Mouse (Mus musculus) large intestine, adult 2 months (tissue): ENCODE measurements around the gene Pmm1. TPM values are rescaled to one million over a fixed set of nuclear protein-coding genes. Genes with fewer than 3 reads are reported as not detected.
"Not testable (repeated sequence)": the region's sequence is repeated elsewhere in the genome, so short reads cannot be mapped to it uniquely, and the experiment has no call there.

Experiments
- DNase-seq: peaks from one replicate; pipeline ENCODE4 v3.0.0-alpha.2; 2012; ENCODE audit warnings: low read depth, low spot score
- WGBS: fragments of 180-500 bp; shearing (Covaris S2); methylation state at CpG from one replicate; pipeline ENCODE4 v1.1.7; 2018; 5-methylcytosine and 5-hydroxymethylcytosine counted together
- polyA plus RNA-seq: library from polyadenylated mRNA; depleted of rRNA; stranded (reverse); fragments of >200 nt; gene quantifications from 2 replicates; pipeline ENCODE4 v1.2.3, GENCODE M21; 2012; rRNA removed

The Pmm1 gene
- 14.3 and 16.1 TPM in 2 replicates for polyA plus RNA-seq

DNA sequence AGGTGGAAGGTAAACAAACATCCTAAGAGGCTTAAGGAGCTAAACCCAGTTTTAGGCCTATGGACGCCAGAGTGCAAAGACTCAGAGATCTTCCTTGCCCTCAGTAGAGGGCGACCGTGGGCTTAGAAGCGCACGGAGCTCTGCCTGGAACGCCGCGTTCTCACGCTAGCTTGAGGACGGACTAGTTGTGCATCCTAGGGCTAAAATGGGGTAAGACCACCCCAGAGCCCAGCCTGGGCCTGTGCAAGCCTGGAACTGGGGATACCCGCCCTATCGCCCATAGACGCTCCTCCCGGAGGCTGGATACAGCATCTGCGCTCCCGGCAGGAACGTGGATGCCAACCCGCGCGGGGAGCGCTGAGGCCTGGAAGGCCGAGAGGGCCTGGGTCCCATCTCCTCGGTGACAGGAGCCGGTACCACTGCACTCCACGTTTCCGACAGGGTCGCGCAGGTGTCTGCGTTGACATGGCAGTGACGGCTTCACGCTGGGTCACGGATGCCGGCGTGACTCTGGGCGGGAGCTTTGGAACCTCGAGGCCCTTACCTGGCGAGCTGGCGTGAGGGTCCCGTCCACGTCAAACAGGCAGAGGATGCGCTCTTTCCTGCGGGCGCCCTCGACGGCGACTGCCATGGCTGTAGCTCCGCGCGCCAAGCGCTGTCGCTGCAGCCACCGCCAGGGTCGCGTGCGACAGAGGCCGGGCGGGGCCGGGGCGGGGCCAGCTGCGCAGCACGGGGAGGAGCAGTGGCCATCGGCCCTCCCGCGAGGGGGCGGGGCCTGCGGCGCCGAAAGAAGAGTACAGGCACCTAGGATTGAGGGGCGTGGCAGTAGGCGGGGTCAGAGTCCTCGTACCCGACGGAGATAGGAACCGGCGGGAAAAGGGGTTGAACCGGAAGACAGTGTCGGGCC is at the start of gene Pmm1:
Gene Pmm1, minus strand, starts transcription at position 760 of the 907 bp plus-strand sequence.
- peak; percentile 97 for DNase-seq
- WGBS: under 1% methylated on average over 77 of the region's 77 CpGs

GRCm38 (mm10) chr15:82004257-82004656 is 43.5 kb upstream of the Pmm1 start:
- WGBS: 35% methylated on average over 8 of the region's 8 CpGs
- no peak for DNase-seq

DNA sequence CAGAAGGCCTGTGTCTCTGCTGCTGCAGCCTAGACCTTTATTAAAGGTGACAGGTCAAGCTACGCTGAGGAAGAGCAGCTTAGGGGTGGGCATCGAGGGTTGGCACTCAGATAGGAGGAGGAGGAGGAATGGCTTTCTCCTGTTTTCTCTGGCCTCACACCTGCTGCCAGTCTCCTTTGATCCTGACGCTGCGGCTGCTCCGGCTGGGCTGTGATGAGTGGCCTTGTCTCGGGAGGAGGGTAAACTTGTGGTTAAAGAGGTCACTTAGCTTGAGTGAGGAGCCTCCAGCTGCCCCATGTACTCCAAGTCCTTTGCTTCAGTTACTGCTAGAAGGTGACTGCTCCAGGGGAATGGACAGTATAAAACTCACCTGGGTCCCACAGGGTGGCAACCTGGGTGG is 33.3 kb upstream of the Pmm1 start:
- 80% methylated on average over 6 of the region's 6 CpGs for WGBS

DNA sequence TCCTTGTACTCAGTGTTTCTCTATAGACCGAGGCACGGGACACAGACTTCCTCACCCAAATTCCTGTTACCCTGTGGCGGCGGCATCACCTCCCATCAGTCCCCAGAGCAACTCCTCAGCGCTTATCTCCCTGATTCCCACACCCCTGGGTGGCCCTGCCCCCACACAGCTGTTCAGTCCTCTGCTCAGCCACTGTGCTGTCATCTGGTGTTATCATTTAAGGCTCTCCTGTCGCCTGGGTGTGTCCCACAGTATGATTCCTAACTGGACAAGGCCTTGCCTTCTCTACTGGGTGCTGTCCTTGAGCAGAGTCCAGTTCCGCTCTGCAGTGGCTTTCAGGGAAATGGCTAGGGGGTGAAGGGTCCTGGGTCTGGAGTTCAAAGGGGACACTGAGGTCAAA is 29.8 kb upstream of the Pmm1 start:
- WGBS: 43% methylated on average over 7 of the region's 7 CpGs
- no peak for DNase-seq

More for the DNA sequence above, 33.3 kb upstream of the Pmm1 start:
- no peak for DNase-seq

DNA sequence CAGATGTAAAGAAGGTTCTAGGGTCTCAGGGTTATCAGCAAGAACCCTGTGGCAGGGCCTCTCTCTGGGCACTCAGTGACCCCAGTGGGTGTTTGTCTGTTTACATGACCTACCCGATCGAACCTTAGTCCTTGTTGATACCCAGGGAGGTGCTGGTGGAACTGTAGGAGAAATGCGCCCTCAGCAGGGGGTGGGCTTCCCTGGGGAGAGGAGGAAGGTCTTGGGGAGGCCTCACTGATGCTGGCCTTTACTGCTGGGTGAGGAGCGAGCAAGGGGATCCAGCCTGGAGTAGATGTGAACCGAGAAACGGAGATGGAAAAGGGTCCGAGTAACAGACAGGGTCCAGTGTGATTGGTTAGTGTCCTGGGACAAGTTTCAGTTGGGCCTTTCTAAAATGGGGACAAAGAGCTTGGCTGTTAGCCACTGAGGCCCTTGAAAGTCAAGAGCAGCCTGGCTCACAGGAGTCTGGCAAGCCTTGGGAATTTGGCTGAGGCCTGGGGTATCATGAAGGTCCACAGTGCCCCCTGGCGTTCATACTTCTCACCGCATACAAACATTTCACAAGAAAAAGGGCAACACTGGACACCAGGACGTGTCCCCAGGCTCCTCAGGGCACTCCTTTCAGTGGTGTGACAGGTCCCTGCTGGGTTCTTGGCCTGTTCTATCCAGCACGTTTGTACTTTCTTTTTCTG is 28.8 kb upstream of the Pmm1 start:
- DNase-seq: peak; percentile 64

GRCm38 (mm10) chr15:81987646-81988045 is 26.9 kb upstream of the Pmm1 start, which contains the start of gene Xrcc6:
Gene Xrcc6 (plus strand): TSS chr15:81987835.
- no peak for DNase-seq
- WGBS: 81% methylated on average over 3 of the region's 3 CpGs

More for the DNA sequence above, 28.8 kb upstream of the Pmm1 start:
- WGBS: 50% methylated on average over 11 of the region's 11 CpGs

- WGBS: 54% methylated on average over 2 of the region's 2 CpGs
- no peak for DNase-seq
These were observed 24.8 kb upstream of the Pmm1 start for GRCm38 (mm10) chr15:81985267-81986161.

DNA sequence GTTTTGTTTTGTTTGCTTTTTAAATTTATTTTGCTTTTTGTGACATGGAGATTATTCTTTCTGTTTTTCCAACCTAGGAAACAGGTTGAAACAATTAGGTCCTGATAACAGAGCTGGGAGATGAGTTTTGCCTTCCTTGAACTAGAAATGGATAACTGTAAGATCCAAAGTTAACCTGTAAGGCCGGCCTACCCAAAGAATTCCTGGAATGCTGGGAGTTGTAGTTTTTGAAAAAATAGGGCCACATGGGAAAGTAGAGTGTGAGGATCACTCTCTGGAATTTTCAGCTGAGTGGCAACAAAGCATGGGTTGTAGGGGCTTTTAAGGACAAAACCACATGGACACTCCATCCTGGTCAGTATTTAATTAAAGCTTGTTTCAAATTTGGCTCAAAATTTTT is 21.4 kb upstream of the Pmm1 start:
- DNase-seq: no peak
- 65% methylated on average over 1 of the region's 1 CpGs for WGBS

GRCm38 (mm10) chr15:81980321-81980720 is 19.6 kb upstream of the Pmm1 start, which contains the start of gene 1700029P11Rik:
Gene 1700029P11Rik (plus strand): TSS chr15:81980540.
- no peak for DNase-seq
- WGBS: 95% methylated on average over 23 of the region's 23 CpGs

DNA sequence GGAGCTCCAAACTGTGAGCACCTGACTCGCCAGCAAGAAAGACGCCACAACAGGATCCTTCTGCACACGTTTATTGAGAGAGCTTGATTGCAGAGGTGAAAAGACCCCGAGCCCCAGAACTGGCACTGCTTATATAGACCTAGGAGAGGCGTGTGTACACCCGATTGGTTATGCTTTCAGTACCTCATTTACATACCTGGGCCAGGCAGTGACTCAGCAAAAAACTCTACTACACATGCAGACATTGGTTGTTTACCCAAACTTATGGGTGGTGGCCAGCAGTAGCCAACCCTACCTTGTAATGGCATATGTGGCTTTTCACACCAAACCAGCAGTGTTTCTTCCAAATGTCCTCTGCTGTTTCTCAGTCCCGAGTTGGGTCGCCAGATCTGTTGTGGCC is 14.4 kb upstream of the Pmm1 start:
- WGBS: 93% methylated on average over 8 of the region's 8 CpGs

DNA sequence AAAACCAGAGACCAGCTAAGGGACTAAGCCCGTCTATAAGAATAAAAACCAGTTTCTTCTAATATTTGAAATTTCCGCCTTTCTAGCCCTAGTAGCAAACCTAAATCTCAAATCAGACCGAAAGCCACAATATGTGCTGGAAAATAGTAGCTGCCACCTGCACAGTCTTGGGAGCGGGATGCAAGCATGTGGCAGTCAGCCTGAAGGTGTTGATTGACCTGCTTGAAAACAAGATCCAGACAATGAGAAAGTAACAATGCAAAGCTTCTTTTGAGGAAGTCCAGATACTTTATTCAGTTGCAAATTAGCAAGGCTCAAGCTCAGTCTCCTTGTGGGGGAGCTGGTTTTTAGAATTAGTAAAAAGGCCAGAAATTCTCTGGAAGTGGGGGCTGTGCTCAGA is 9.8 kb upstream of the Pmm1 start:
- 96% methylated on average over 4 of the region's 4 CpGs for WGBS
- not testable (repeated sequence) for DNase-seq

More for the DNA sequence above, 14.4 kb upstream of the Pmm1 start:
- DNase-seq: not testable (repeated sequence)

GRCm38 (mm10) chr15:81969635-81970034 is 8.9 kb upstream of the Pmm1 start:
- DNase-seq: not testable (repeated sequence)
- 60% methylated on average over 6 of the region's 6 CpGs for WGBS

DNA sequence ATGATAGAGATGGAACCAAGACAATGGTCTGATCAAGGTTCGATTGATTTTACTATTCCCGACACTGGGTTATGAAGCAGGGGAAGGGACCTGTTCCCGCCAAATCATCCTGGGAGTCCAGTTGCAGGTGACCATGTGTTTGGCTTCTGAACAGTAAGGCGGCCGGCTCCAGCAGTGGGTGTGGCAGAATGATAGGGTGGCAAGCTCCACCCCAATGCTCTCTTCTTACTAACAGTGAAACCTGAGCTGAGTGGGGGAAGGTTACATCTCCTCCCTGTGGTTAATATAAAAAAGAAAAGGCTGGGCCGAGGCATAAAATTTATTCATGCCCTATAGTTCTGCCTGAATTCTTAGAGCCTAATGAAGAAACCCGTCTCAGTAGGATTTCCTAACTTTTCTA is 8.4 kb upstream of the Pmm1 start:
- no peak for DNase-seq
- WGBS: 30% methylated on average over 7 of the region's 7 CpGs

DNA sequence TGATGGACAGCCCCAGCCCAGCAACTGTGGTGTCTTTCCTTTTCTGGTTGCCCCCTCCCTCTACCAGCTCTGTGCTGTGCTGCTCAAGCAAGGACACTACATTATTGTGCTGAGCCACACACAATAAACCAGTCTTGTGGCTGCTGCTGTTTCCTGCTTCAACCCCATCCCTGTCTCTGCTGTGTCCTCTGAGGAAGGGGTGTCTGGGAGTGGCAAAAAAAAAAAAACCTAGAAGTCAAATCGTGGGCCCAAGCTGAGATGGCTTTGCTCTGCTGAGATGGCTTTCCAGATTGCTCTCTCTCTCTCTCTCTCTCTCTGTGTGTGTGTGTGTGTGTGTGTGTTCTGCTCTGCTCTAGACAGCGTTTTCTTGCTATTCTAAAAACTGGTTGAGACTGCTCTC is 7.7 kb upstream of the Pmm1 start:
- 42% methylated on average over 2 of the region's 2 CpGs for WGBS
- DNase-seq: no peak

- 87% methylated on average over 5 of the region's 5 CpGs for WGBS
- DNase-seq: no peak
These were observed 7.1 kb upstream of the Pmm1 start for GRCm38 (mm10) chr15:81967821-81968220.

DNA sequence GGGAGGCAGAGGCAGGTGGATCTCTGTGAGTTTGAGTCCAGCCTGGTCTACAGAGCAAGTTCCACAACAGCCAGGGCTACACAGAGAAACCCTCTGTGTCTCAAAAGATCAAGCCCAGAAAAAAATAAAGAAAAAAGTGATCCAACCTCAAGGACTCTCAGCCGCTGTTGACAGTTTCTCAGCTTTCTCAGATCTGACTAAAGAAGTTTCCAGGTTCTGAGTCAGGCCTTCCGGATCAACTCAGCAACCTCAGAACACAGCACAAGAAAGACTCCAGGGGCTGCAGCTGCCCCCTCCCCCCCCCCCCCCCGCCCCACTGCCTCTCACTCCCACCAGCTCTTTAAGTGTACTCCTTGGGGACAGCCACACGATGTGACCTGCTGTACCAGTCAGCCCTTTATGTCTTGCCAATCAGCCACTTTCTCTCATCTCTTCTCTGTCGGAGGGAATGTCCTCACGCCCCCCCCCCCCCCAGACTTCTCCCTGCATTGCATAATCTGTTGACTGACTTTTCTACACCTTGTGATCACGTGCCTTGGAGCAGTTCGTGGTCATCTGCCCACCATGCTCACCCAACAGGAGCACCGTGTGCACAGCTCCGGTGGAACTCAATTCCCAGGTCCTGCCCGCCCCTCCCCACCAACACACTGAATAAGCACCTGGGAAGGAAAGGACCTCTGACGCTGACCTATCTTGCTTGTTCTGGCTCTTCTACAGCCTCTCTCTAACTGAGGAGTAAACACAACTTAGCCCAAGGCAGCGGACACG is 5.5 kb upstream of the Pmm1 start:
- DNase-seq: no peak
- 77% methylated on average over 13 of the region's 14 CpGs for WGBS

GRCm38 (mm10) chr15:81964980-81965545 is 4.3 kb upstream of the Pmm1 start:
- 68% methylated on average over 4 of the region's 4 CpGs for WGBS
- no peak for DNase-seq

GRCm38 (mm10) chr15:81964262-81964661 is 3.5 kb upstream of the Pmm1 start:
- WGBS: 4% methylated on average over 1 of the region's 1 CpGs

DNA sequence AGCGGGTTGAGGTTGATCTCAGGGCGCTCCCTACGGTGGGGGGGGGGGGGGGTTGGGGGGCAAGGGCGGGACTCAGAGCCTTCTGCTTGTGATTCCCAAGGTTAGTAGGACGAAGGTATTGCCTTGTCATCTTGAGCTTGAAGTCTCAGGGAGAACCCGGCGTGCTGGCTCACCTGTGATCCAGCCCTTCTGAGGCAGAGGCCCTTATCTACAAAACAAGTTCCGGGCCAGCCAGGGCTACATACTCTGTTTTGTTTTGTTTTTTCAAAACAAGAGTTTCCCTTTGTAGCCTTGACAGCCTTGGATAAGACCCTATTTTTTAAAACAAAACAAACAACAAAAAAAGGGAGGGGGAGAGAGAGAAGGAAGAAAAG is 335 bp upstream of the Pmm1 start:
- 0% methylated on average over 7 of the region's 8 CpGs for WGBS
- DNase-seq: no peak

More at GRCm38 (mm10) chr15:81964262-81964661, 3.5 kb upstream of the Pmm1 start:
- DNase-seq: no peak
